Mouse (Mus musculus): Measurements from ENCODE around the gene Nudt14. TPM values are rescaled to one million over a fixed set of nuclear protein-coding genes. Genes with fewer than 3 reads are reported as not detected.
A peak's percentile ranks its signal among the peaks of the same experiment; 100 is the strongest.

The Nudt14 gene
- total and polyA plus RNA-seq, 3 experiments, result 17.7 to 23.9 (median 20.7) TPM

DNA sequence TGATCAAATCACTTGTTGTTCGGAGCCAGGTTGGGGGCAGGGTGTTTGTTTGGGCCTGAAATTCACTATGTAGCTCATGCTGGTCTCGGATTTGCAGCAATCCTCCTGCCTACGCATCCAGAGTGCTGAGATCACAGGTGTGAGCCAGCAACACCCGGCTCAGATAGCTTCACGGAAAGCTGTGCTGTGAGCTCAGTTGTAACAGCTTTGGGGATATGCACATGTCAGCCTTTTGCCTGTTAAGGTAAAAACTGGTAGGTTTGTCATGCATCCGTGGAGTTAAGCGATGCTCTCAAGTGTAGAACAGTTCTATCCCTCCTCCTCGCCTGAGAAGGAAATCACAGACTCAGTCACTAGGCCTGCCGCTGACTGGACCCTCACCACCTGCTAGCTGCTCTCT is 41.3 kb downstream of the Nudt14 start:
- Histone ChIP-seq H3K79me2 (replicated peaks; ENCODE audit: control insufficient read depth, extremely low read depth, insufficient read depth, poor library complexity, severe bottlenecking) (no peaks in the 10 kb centered on the region), H3K4me3 (replicated peaks in 1 of 3; ENCODE audit: low read depth in 2 of 3, low read length in 2 of 3, poor library complexity in 1 of 3) (no peak overlapping the region), H3K9me3 (replicated peaks; ENCODE audit: low read length) (no peaks in the 10 kb centered on the region), H3K27me3 (replicated peaks) (peaks cover 41% of the 10 kb centered on the region), H3K27ac (ENCODE audit: insufficient read depth, low read depth) (no peak overlapping the region), H3K4me1 (ENCODE audit: control insufficient read depth in 1 of 2, insufficient read depth in 2 of 2) (peaks cover 2% of the 10 kb centered on the region in 2 experiments; a peak in 3 of 4 replicates), H3K4me2 (ENCODE audit: insufficient read depth, low read depth, poor library complexity, severe bottlenecking) (no peak overlapping the region), H3K9ac (ENCODE audit: insufficient read depth, low read depth) (no peak overlapping the region), H3K36me3 (replicated peaks in 1 of 2; ENCODE audit: control insufficient read depth in 1 of 2, insufficient read depth in 1 of 2, low read length in 1 of 2) (no peaks in the 10 kb centered on the region)
- TF ChIP-seq MAZ (IDR thresholded peaks at IDR 0.05; ENCODE audit: low read depth, low read length) (no peak), USF1 (IDR thresholded peaks at IDR 0.05; ENCODE audit: low read depth, low read length) (no peak), MAX (IDR thresholded peaks at IDR 0.05; ENCODE audit: low read length) (no peak), TBP (conservative IDR thresholded peaks at IDR 0.05; ENCODE audit: low read depth, low read length) (no peak), USF2 (conservative IDR thresholded peaks at IDR 0.05; ENCODE audit: low read depth, low read length) (no peak), EP300 (IDR thresholded peaks at IDR 0.05; ENCODE audit: low read length) (no peak), ZMIZ1 (IDR thresholded peaks at IDR 0.05; ENCODE audit: low read depth, low read length) (no peak), RCOR1 (conservative IDR thresholded peaks at IDR 0.05; ENCODE audit: low read depth, low read length) (no peak), ZC3H11A (IDR thresholded peaks at IDR 0.05; ENCODE audit: low read depth, low read length) (no peak), CHD2 (IDR thresholded peaks at IDR 0.05; ENCODE audit: low read length) (no peak), RAD21 (IDR thresholded peaks at IDR 0.05; ENCODE audit: low read depth, low read length) (no peak), CHD1 (IDR thresholded peaks at IDR 0.05; ENCODE audit: low read depth, low read length) (no peak), POLR2A (IDR thresholded peaks at IDR 0.05; ENCODE audit: low read depth, low read length) (no peak), MEF2A (IDR thresholded peaks at IDR 0.05; ENCODE audit: borderline replicate concordance, low read depth, low read length) (no peak), KAT2A (IDR thresholded peaks at IDR 0.05; ENCODE audit: insufficient replicate concordance, low read length) (no peak), GABPA (IDR thresholded peaks at IDR 0.05; ENCODE audit: insufficient replicate concordance, low read depth, low read length) (no peak), ETS1 (conservative IDR thresholded peaks at IDR 0.05; ENCODE audit: low read depth, low read length) (no peak), POLR2AphosphoS2 (IDR thresholded peaks at IDR 0.05; ENCODE audit: low read depth, low read length) (no peak)
- no peak for DNase-seq (ENCODE audit: extremely low read depth)
- in situ Hi-C loops (cut with MboI; ENCODE audit: low pct_ligation_motif_present, low pct_unique_long_range_greater_than_20kb, low sequenced_read_pairs), result no loop called here
- dilution Hi-C loops (cut with MboI; ENCODE audit: extremely low pct_ligation_motif_present, extremely low pct_unique_long_range_greater_than_20kb, low sequenced_read_pairs), result no loop called here

DNA sequence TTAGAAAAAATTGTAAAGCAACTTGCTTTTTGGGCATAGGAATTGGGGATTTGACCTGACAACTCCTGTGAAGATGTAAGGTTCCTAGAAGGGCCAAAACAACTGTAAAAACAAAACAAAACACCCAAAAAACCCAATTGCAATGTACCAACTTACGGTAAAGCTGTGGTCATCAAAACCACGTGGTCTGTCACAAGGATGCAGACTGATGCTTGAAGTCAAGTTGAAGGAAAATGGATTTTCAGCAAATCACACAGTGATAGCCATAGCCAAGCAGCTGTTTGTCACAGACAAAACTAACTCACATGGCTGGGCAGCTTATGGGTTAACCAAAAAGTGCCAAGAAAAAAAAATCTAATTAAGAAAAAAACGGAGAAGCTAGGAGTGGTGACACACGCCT is 43.0 kb downstream of the Nudt14 start:
- Histone ChIP-seq H3K9me3 (replicated peaks; ENCODE audit: low read length) (no peaks in the 10 kb centered on the region), H3K36me3 (replicated peaks in 1 of 2; ENCODE audit: control insufficient read depth in 1 of 2, insufficient read depth in 1 of 2, low read length in 1 of 2) (no peaks in the 10 kb centered on the region), H3K9ac (ENCODE audit: insufficient read depth, low read depth) (no peak overlapping the region), H3K27me3 (replicated peaks) (peaks cover 52% of the 10 kb centered on the region), H3K27ac (ENCODE audit: insufficient read depth, low read depth) (no peak overlapping the region), H3K4me2 (ENCODE audit: insufficient read depth, low read depth, poor library complexity, severe bottlenecking) (no peak overlapping the region), H3K4me1 (ENCODE audit: control insufficient read depth in 1 of 2, insufficient read depth in 2 of 2) (peaks cover 10 to 19% of the 10 kb centered on the region in 2 experiments), H3K79me2 (replicated peaks; ENCODE audit: control insufficient read depth, extremely low read depth, insufficient read depth, poor library complexity, severe bottlenecking) (no peaks in the 10 kb centered on the region), H3K4me3 (replicated peaks in 1 of 3; ENCODE audit: low read depth in 2 of 3, low read length in 2 of 3, poor library complexity in 1 of 3) (no peak overlapping the region)
- DNase-seq (ENCODE audit: extremely low read depth), result no peak
- TF ChIP-seq MAX (IDR thresholded peaks at IDR 0.05; ENCODE audit: low read length) (peak; percentile 74), ZC3H11A (IDR thresholded peaks at IDR 0.05; ENCODE audit: low read depth, low read length) (no peak)
- dilution Hi-C loops (cut with MboI; ENCODE audit: extremely low pct_ligation_motif_present, extremely low pct_unique_long_range_greater_than_20kb, low sequenced_read_pairs), result no loop called here
- in situ Hi-C loops (cut with MboI; ENCODE audit: low pct_ligation_motif_present, low pct_unique_long_range_greater_than_20kb, low sequenced_read_pairs), result no loop called here
